Mouse (Mus musculus): ENCODE data around the gene Zbtb17. TPM values are rescaled to one million over a fixed set of nuclear protein-coding genes. Genes with fewer than 3 reads are reported as not detected.

Zbtb17 gene
- polyA plus RNA-seq, 1 experiment from 2014 or later = 13.3 TPM

DNA sequence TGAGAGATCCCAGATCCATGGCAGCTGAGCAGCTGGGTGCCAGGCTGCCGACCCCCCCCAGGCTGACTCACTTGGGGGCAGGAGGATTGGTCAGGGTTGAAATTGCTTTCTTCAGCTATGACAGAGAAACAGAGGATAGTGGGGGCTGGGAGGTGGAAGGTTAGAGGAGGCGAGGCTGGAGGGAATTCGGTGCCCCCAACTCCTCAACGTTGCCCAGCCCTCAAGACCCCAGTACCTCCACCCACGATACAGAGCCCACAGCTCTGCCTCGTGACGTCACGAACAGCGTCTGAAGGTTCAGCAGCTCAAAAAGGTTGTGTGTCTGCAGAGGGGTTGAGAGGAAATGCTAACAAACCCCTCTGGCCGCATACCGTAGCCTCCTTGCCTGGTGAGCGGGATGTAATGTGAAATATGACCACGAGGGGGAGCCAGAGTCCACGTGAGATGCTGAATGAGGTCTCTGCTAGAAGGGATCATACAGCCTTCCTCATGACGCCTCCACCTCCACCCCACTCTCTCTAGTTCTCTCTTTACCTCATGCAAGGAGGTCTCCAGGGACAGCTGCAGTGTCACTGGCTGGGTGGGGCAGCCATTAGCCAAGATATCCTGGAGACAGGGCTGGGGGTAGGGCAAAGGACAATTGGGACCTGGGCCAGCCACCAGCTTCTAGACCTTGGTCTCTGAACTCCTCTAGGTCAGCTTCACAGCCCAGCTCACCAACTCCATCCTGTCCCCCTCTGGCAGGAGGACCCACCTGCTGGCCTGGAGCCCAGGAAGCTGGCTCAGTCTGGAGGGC, 39.7 kb upstream of the Zbtb17 start:
- 11% methylated on average over 15 of the region's 15 CpGs for WGBS
- DNase-seq (ENCODE audit: low spot score) (peak; percentile 87), ATAC-seq (ENCODE audit: low FRiP score, low TSS enrichment) (peak; percentile 65)
- Histone ChIP-seq H3K36me3 (ENCODE audit: control insufficient read depth, insufficient read depth, low read length) (no peaks in the 10 kb centered on the region), H3K4me3 (ENCODE audit: low read depth, low read length) (no peak overlapping the region), H3K27me3 (ENCODE audit: control insufficient read depth, insufficient read depth, low read length) (no peaks in the 10 kb centered on the region), H3K9ac (ENCODE audit: low read length) (no peak overlapping the region), H3K4me2 (replicated peaks; ENCODE audit: low read depth) (0 out of 2 replicates have a peak overlapping the region, but pooled peaks have one; percentile 16), H3K27ac (replicated peaks) (no peak overlapping the region), H3K9me3 (ENCODE audit: control insufficient read depth, low read length) (no peaks in the 10 kb centered on the region), H3K4me1 (replicated peaks; ENCODE audit: control insufficient read depth, insufficient read depth) (no peaks in the 10 kb centered on the region)
- TF ChIP-seq EP300 (optimal IDR thresholded peaks at IDR 0.05) (no peak), CTCF (IDR thresholded peaks at IDR 0.05; ENCODE audit: low read depth) (peak; percentile 99)

DNA sequence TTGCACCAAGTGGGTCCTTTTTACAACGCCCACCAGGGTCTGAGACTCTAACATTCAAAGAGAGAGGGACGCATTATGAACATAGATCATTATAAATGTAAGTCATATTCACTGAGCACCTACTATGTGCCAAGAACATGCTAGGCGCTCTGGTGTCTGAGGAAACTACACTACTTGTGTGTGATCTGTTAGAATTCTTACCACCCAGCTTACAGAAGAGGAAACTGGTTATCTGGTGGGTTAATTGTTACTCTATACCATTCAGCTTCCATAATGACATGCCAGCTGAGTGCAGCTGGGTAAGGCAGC, 39.2 kb upstream of the Zbtb17 start:
- H3K27me3 ChIP-seq (ENCODE audit: control insufficient read depth, insufficient read depth, low read length) = no peaks in the 10 kb centered on the region
- ATAC-seq (ENCODE audit: low FRiP score, low TSS enrichment) = no peak
- no peak overlapping the region for H3K9ac ChIP-seq (ENCODE audit: low read length)
- H3K4me3 ChIP-seq (ENCODE audit: low read depth, low read length) = no peak overlapping the region
- TF ChIP-seq CTCF (IDR thresholded peaks at IDR 0.05; ENCODE audit: low read depth) (no peak), EP300 (optimal IDR thresholded peaks at IDR 0.05) (no peak)
- no peaks in the 10 kb centered on the region for H3K4me1 ChIP-seq (replicated peaks; ENCODE audit: control insufficient read depth, insufficient read depth)
- 78% methylated on average over 3 of the region's 3 CpGs for WGBS
- H3K36me3 ChIP-seq (ENCODE audit: control insufficient read depth, insufficient read depth, low read length) = no peaks in the 10 kb centered on the region
- no peak overlapping the region for H3K27ac ChIP-seq (replicated peaks)
- no peak overlapping the region for H3K4me2 ChIP-seq (replicated peaks; ENCODE audit: low read depth)
- no peaks in the 10 kb centered on the region for H3K9me3 ChIP-seq (ENCODE audit: control insufficient read depth, low read length)
- no peak for DNase-seq (ENCODE audit: low spot score)

DNA sequence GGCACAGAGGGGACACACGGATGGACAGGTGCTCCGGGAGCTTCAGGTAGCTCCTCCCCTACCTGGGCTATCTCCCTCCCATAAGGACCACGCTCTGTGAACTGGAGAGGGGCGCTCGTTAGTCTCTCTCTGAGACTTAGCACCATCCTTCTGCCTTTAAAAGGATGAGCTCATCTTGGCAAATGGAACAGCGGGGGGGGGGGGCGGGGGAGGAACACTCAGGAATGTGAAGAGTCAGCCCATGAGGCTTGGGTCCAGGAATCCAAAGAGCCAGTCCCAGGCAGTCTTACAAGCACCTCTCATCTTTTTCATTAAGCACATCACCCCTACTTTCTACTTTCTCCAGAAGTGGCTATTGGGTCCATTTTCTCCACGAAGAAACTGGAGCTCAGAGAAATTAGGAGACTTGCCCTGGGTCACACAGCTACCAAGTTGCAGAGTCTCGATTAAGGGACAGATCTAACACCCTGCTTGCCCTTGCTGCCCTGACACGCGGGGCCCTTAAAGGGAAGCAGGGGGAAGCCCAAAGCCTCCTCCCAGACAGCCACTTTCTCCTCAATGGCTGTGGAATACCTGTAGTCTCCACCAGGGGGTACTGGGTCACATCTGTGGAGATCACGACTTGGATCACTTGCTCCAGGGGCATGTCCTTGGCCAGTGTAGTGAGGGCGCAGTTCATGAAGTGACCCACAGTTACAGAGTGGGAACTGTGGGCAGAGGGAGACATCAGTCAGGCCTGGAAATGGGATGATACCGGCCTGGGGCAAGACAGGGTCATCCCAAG, 37.7 kb upstream of the Zbtb17 start:
- H3K4me1 ChIP-seq (replicated peaks; ENCODE audit: control insufficient read depth, insufficient read depth) = no peaks in the 10 kb centered on the region
- no peaks in the 10 kb centered on the region for H3K27me3 ChIP-seq (ENCODE audit: control insufficient read depth, insufficient read depth, low read length)
- no peak overlapping the region for H3K4me3 ChIP-seq (ENCODE audit: low read depth, low read length)
- no peak overlapping the region for H3K4me2 ChIP-seq (replicated peaks; ENCODE audit: low read depth)
- 34% methylated on average over 13 of the region's 14 CpGs for WGBS
- no peaks in the 10 kb centered on the region for H3K36me3 ChIP-seq (ENCODE audit: control insufficient read depth, insufficient read depth, low read length)
- H3K27ac ChIP-seq (replicated peaks) = no peak overlapping the region
- no peaks in the 10 kb centered on the region for H3K9me3 ChIP-seq (ENCODE audit: control insufficient read depth, low read length)
- TF ChIP-seq EP300 (optimal IDR thresholded peaks at IDR 0.05) (no peak), CTCF (IDR thresholded peaks at IDR 0.05; ENCODE audit: low read depth) (peak; percentile 84)
- ATAC-seq (ENCODE audit: low FRiP score, low TSS enrichment) (peak; percentile 49), DNase-seq (ENCODE audit: low spot score) (peak; percentile 65)
- H3K9ac ChIP-seq (ENCODE audit: low read length) = no peak overlapping the region

DNA sequence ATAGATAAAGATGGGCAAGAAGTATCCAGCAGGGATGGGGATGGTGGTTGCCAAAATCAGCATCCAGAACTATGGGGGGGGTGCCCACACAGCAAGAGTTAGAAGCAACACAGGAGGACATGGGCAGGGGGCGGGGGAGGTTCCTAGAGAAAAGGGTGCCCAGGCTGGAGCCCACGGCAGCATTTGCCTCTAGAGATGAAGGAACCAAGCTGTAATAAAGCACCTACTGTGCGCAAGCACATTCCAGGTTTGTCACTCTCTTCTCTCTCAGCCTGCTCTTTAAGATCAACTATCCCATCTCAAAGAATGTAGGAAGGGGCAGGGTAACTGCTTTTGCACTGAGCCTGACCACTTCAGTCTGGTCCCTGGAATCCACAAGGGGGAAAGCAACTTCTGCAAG, 35.9 kb upstream of the Zbtb17 start:
- DNase-seq (ENCODE audit: low spot score) (no peak), ATAC-seq (ENCODE audit: low FRiP score, low TSS enrichment) (no peak)
- Histone ChIP-seq H3K36me3 (ENCODE audit: control insufficient read depth, insufficient read depth, low read length) (no peaks in the 10 kb centered on the region), H3K9me3 (ENCODE audit: control insufficient read depth, low read length) (no peaks in the 10 kb centered on the region), H3K27me3 (ENCODE audit: control insufficient read depth, insufficient read depth, low read length) (no peaks in the 10 kb centered on the region), H3K27ac (replicated peaks) (no peak overlapping the region), H3K9ac (ENCODE audit: low read length) (no peak overlapping the region), H3K4me1 (replicated peaks; ENCODE audit: control insufficient read depth, insufficient read depth) (no peaks in the 10 kb centered on the region), H3K4me2 (replicated peaks; ENCODE audit: low read depth) (no peak overlapping the region), H3K4me3 (ENCODE audit: low read depth, low read length) (no peak overlapping the region)
- 87% methylated on average over 3 of the region's 3 CpGs for WGBS
- TF ChIP-seq CTCF (IDR thresholded peaks at IDR 0.05; ENCODE audit: low read depth) = no peak
- TF ChIP-seq EP300 (optimal IDR thresholded peaks at IDR 0.05) = no peak

DNA sequence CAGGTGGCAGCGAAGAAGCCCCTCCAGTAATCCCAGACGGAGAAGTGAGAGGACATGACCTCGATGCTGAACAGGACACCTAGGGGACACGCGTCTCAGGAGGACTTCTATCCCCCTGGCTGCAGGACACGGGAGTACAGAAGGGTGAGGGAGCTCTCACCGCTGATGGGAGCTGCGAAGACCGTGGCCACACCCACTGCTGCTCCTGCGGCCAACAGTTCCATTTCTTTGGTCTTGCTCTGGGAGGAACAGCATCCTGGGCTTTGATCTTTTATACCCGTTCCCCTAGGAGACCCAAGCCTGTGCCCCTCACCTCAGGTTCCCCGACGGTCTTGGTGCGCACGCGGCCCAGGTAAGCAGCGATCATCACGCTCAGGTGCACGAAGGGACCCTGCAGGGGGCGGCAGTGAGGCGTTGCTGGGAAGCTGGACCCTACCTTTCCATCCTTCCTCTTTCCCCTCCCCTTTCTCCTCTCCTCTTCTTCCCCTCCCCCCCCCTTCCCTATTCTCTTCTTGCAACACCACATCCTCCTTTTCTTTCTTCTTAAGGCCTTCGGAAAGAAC, 32.9 kb upstream of the Zbtb17 start:
- WGBS = 17% methylated on average over 22 of the region's 22 CpGs
- no peak overlapping the region for H3K4me2 ChIP-seq (replicated peaks; ENCODE audit: low read depth)
- no peak overlapping the region for H3K9ac ChIP-seq (ENCODE audit: low read length)
- H3K36me3 ChIP-seq (ENCODE audit: control insufficient read depth, insufficient read depth, low read length) = no peaks in the 10 kb centered on the region
- no peak overlapping the region for H3K27ac ChIP-seq (replicated peaks)
- no peaks in the 10 kb centered on the region for H3K27me3 ChIP-seq (ENCODE audit: control insufficient read depth, insufficient read depth, low read length)
- TF ChIP-seq EP300 (optimal IDR thresholded peaks at IDR 0.05) (no peak), CTCF (IDR thresholded peaks at IDR 0.05; ENCODE audit: low read depth) (peak; percentile 46)
- H3K4me1 ChIP-seq (replicated peaks; ENCODE audit: control insufficient read depth, insufficient read depth) = no peaks in the 10 kb centered on the region
- DNase-seq (ENCODE audit: low spot score) (no peak), ATAC-seq (ENCODE audit: low FRiP score, low TSS enrichment) (no peak)
- H3K4me3 ChIP-seq (ENCODE audit: low read depth, low read length) = no peak overlapping the region
- H3K9me3 ChIP-seq (ENCODE audit: control insufficient read depth, low read length) = no peaks in the 10 kb centered on the region

All from stomach, postnatal 0 days (tissue).